Mouse (Mus musculus) neutrophil, adult 59 days (primary cell): Measurements from ENCODE around the gene Pgam5. TPM values are rescaled to one million over a fixed set of nuclear protein-coding genes. Genes with fewer than 3 reads are reported as not detected.

Experiments
- total RNA-seq, 2 experiments: library from RNA; stranded (reverse); gene quantifications; 1 replicate in 1 of 2; 2 replicates in 1 of 2; pipeline ENCODE4 v1.2.4; 2023

Gene Pgam5
- 10 to 100 TPM; 11.7 to 13.5 TPM for total RNA-seq

DNA sequence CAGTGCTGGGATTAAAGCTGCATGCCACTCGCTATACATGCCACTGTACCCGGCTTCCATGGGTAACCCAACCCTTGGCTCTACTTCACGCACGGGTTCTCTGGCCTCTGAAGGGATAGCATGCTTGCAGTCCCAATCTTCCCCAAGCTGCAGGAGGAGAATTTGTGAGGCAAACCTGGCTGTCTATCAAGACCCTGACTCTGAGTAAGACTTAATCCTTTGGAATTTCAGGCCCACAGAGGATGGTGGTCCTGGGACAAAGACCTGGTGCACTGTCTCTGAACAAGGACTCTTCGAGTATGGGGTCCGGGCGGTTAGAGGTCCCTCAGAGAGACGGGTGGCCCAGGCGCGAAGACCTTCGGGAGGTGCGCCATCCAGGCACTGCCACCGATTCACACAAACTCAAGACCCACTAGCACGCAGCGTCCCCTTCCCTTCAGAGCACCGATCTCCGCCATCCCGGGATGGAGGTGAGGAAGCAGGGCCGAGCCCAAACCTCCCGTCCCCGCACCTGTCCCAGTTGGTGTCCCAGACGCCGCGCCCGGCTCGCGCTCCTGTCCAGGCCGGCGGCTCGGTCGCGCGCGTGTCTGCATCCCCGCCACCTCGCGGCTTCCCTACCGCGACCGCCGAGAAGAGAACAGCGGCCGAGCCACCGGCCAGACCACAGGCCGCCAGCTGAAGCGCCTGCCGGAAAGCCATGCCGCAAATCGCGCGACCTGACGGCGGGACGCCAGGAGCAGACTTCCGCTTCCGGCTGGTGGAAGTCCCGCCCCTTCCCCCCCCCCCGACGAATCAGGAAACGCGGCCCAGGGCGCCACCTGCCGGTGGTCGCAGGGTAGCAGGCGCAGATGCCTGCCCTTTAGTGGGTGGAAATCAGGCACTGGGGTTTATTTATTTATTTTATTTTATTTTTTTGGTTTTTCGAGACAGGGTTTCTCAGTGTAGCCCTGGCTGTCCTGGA lies at the start of gene Pgam5:
TSS of gene Pgam5 (minus strand) at position 773 of the 961 bp plus-strand sequence.

GRCm38 (mm10) chr5:110285770-110286445 lies 16.2 kb upstream of the Pgam5 start, which contains the start of the genes Pxmp2 and Pole:
Pxmp2 (minus strand) TSS chr5:110286186.
Pole (plus strand) TSS chr5:110286306.

GRCm38 (mm10) chr5:110230780-110231461 lies 38.8 kb downstream of the Pgam5 start, which contains the start of gene Ankle2:
Ankle2 (plus strand) TSS chr5:110231004.

Other genes with a start within 250 kb of the Pgam5 start
- gene Gm17655, start 197.4 kb downstream of the Pgam5 start, total RNA-seq = 1 to 10 TPM; 3.8 to 6.5 TPM
- gene Gm35315, start 175.5 kb downstream of the Pgam5 start, total RNA-seq = under 1 TPM; 0.13 to 0.35 TPM
- gene Plcxd1, start 169.9 kb downstream of the Pgam5 start, total RNA-seq = under 1 TPM in 1 of 2 experiments, not detected in 1; 0.13 TPM
- gene Gtpbp6, start 161.7 kb downstream of the Pgam5 start, total RNA-seq = 10 to 100 TPM; 44.7 to 48.2 TPM
- gene Zfp605, start 159.8 kb downstream of the Pgam5 start, total RNA-seq = 1 to 10 TPM; 3.1 to 3.8 TPM
- gene Chfr, start 134.1 kb downstream of the Pgam5 start, total RNA-seq = 10 to 100 TPM; 68.8 to 71.2 TPM
- 10 to 100 TPM; 22.5 to 23.7 TPM for gene Golga3, start 93.2 kb downstream of the Pgam5 start, total RNA-seq
- gene Ankle2, start 38.9 kb downstream of the Pgam5 start, total RNA-seq = 10 to 100 TPM; 48.0 to 51.1 TPM
- 1 to 10 TPM; 3.3 to 3.4 TPM for gene Pxmp2, start 16.3 kb upstream of the Pgam5 start, total RNA-seq
- 10 to 100 TPM; 25.1 to 27.5 TPM for gene Pole, start 16.4 kb upstream of the Pgam5 start, total RNA-seq
- gene P2rx2, start 73.3 kb upstream of the Pgam5 start, total RNA-seq = not detected
- not detected for gene Lrcol1, start 74.8 kb upstream of the Pgam5 start, total RNA-seq
- gene Fbrsl1, start 178.6 kb upstream of the Pgam5 start, total RNA-seq = 100 to 1,000 TPM; 103 to 104 TPM